Mouse (Mus musculus) heart, embryonic 14.5 days (tissue): ENCODE data around the gene Mef2d. TPM values are rescaled to one million over a fixed set of nuclear protein-coding genes. Genes with fewer than 3 reads are reported as not detected.
A peak's percentile ranks its signal among the peaks of the same experiment; 100 is the strongest.

Experiments used
- ATAC-seq: fragments of 200-750 bp; cut with Nextera tagmentation; 2 replicates; pipeline ENCODE4 v1.8.0; 2017; ENCODE audit warnings: low read depth, moderate TSS enrichment; ENCODE audit not compliant: insufficient number of reproducible peaks, insufficient read depth, low FRiP score
- H3K27ac ChIP-seq, 2 experiments: fragments of 200-500 bp in 1 of 2; fragments of 300-500 bp in 1 of 2; sonication (generic) in 1 of 2; replicated peaks in 1 of 2; 2 replicates each; pipeline ENCODE4 v1.5.1; 2012 to 2014; ENCODE audit warnings: low read depth in 2 of 2, low read length in 2 of 2, control low read depth in 1 of 2, mild to moderate bottlenecking in 1 of 2, mixed read lengths in 1 of 2; ENCODE audit not compliant: control insufficient read depth in 1 of 2, insufficient read depth in 1 of 2
- H3K27me3 ChIP-seq: fragments of 300-500 bp; sonication (generic); 2 replicates; pipeline ENCODE4 v1.6.1; 2014; ENCODE audit warnings: mild to moderate bottlenecking, low read length, control low read depth; ENCODE audit not compliant: control insufficient read depth, insufficient read depth
- H3K36me3 ChIP-seq: fragments of 300-500 bp; sonication (generic); 2 replicates; pipeline ENCODE4 v1.6.1; 2014; ENCODE audit warnings: mild to moderate bottlenecking, control low read depth, low read length, mixed read lengths; ENCODE audit not compliant: control insufficient read depth, insufficient read depth
- H3K4me1 ChIP-seq, 2 experiments: fragments of 200-500 bp in 1 of 2; fragments of 300-500 bp in 1 of 2; sonication (generic) in 1 of 2; 2 replicates each; pipeline ENCODE4 v1.6.1; 2012 to 2014; ENCODE audit warnings: low read length in 2 of 2, control low read depth in 1 of 2, mixed read lengths in 1 of 2; ENCODE audit not compliant: control insufficient read depth in 2 of 2, insufficient read depth in 2 of 2
- H3K4me2 ChIP-seq: fragments of 300-500 bp; sonication (generic); 2 replicates; pipeline ENCODE4 v1.6.1; 2014; ENCODE audit warnings: mild to moderate bottlenecking, low read length
- H3K4me3 ChIP-seq, 2 experiments: fragments of 200-500 bp in 1 of 2; fragments of 300-500 bp in 1 of 2; sonication (generic) in 1 of 2; 2 replicates each; pipeline ENCODE4 v1.5.1; 2012 to 2014; ENCODE audit warnings: low read length in 2 of 2, mild to moderate bottlenecking in 2 of 2, control low read depth in 1 of 2, low read depth in 1 of 2, moderate library complexity in 1 of 2; ENCODE audit not compliant: control insufficient read depth in 1 of 2, insufficient read depth in 1 of 2
- H3K9ac ChIP-seq: fragments of 300-500 bp; sonication (generic); 2 replicates; pipeline ENCODE4 v1.6.1; 2014; ENCODE audit warnings: mild to moderate bottlenecking, low read length
- H3K9me3 ChIP-seq: fragments of 300-500 bp; sonication (generic); 2 replicates; pipeline ENCODE4 v1.6.1; 2016; ENCODE audit warnings: low read length, control low read depth; ENCODE audit not compliant: control insufficient read depth
- WGBS: fragments of 180-500 bp; shearing (Covaris S2); extraction: QIAGEN DNeasy Blood & Tissue Kit; methylation state at CpG from one replicate; pipeline ENCODE4 v1.1.7; 2014; 5-methylcytosine and 5-hydroxymethylcytosine counted together
- polyA plus RNA-seq: library from polyadenylated mRNA; unstranded; fragments of >200 nt; fragmentation: Nextera tagmentation; extraction: Ambion mirVana; gene quantifications from 2 replicates; pipeline ENCODE4 v1.2.1, GENCODE M21; 2014

The Mef2d gene
- polyA plus RNA-seq, 1 experiment from 2014 or later, result 52.1 TPM

DNA sequence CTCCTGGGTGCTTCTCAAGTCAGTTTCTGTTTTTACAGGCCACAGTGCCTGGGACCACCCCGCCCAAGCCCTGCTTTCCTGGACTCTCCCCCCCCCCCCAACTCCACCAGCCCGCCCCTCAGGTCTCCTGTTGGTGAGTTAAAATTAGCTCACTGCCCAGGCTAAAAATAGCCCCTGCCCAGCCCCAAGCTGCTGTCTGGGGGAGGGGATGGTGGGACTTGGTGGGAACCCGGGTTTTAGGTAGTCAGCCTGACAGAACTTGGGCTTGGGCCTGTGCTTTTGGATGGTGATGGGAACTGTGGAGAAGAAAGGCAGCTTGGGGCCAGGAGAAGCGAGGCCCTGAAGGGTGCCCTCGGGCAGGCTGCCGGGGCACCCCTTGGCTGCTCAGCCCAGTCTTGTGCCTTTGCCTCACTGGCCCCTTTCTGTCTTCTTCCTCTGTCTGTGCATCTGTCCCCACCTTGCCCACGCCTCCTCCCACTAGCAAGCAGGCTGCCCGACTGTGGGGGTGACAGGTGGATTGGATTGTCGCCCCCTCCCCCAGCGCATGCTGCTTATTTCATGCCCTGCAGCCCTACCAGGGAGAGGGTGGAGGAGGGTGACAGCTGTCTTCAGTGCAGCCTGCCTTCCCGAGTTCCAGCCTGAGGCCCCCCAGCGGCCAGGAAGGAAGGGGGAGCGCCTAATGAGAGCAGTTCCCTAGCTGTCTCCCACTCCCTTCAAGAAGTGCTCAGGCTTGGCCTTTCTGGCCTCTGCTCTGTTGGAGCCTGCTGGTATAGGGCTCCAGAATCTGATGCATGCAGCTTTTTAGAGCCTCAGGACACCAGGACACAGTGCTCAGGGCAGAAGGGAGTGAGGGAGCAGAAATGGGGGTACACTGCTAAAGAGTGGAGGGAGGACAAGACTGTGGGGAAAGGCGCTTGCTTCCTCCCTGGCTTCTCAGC is 8.2 kb downstream of the Mef2d start:
- Histone ChIP-seq H3K27me3 (no peaks in the 10 kb centered on the region), H3K9me3 (no peaks in the 10 kb centered on the region), H3K4me1 (peaks cover 60 to 81% of the 10 kb centered on the region in 2 experiments), H3K4me2 (peak overlapping the region; percentile 82), H3K36me3 (peaks cover 12% of the 10 kb centered on the region), H3K9ac (peak overlapping the region; percentile 81), H3K4me3 (peak overlapping the region; percentile 23 to 29), H3K27ac (peak overlapping the region; percentile 99 to 100)
- 11% methylated on average over 13 of the region's 14 CpGs for WGBS
- peak; percentile 55 for ATAC-seq

DNA sequence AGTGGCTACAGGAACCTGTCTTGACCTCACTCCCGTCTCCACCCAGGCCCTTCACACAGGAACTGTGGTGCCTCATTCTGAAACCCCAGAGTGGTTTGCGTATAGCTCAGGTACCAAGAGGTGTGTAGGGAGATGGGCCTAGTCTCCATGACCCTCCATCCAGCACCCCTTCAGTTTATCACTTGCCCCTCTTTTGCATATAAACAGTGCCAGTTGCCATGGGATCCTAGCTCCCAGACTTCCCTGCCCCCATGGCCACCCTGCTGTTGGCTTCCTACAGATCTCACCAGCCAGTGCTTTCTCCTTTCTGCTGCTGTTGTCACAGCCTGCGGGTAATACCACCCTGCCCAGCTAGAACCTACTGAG is 8.8 kb downstream of the Mef2d start:
- peak overlapping the region; percentile 81 for H3K9ac ChIP-seq
- H3K4me2 ChIP-seq, result peak overlapping the region; percentile 82
- H3K4me3 ChIP-seq, result no peak overlapping the region

DNA sequence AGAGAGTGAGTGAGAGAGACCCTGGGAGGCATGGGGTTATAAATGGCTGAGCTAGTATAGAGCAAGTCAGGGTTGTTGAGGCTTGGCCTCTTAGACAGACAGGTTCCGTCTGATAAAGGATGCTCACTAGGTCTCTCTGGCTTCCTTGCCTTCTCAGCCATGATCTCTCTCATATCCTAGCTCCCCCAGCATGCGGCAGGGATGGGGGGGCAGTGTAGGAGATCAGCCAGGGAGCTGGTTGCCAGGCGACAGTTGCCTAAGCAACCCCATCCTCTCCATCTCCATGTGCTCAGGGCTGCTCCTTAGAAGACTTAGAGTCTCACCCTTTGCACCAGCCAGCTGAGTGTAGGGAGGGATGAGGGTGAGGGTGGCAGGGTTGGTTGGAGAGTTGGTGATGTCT is 9.9 kb downstream of the Mef2d start:
- ATAC-seq, result no peak
- peaks cover 22% of the 10 kb centered on the region for H3K36me3 ChIP-seq
- no peak overlapping the region for H3K4me2 ChIP-seq
- no peaks in the 10 kb centered on the region for H3K9me3 ChIP-seq
- no peak overlapping the region for H3K4me3 ChIP-seq
- H3K27ac ChIP-seq, result peak overlapping the region in 1 of 2 experiments; percentile 31; a peak in 1 of 4 replicates
- 73% methylated on average over 3 of the region's 3 CpGs for WGBS
- H3K4me1 ChIP-seq, result peaks cover 44 to 69% of the 10 kb centered on the region in 2 experiments
- no peaks in the 10 kb centered on the region for H3K27me3 ChIP-seq
- H3K9ac ChIP-seq, result no peak overlapping the region

More for the DNA sequence above, 8.8 kb downstream of the Mef2d start:
- no peak for ATAC-seq
- Histone ChIP-seq H3K9me3 (no peaks in the 10 kb centered on the region), H3K4me1 (peaks cover 54 to 80% of the 10 kb centered on the region in 2 experiments), H3K27ac (peak overlapping the region; percentile 89 to 100), H3K36me3 (peaks cover 14% of the 10 kb centered on the region), H3K27me3 (no peaks in the 10 kb centered on the region)
- WGBS, result 58% methylated on average over 3 of the region's 3 CpGs

DNA sequence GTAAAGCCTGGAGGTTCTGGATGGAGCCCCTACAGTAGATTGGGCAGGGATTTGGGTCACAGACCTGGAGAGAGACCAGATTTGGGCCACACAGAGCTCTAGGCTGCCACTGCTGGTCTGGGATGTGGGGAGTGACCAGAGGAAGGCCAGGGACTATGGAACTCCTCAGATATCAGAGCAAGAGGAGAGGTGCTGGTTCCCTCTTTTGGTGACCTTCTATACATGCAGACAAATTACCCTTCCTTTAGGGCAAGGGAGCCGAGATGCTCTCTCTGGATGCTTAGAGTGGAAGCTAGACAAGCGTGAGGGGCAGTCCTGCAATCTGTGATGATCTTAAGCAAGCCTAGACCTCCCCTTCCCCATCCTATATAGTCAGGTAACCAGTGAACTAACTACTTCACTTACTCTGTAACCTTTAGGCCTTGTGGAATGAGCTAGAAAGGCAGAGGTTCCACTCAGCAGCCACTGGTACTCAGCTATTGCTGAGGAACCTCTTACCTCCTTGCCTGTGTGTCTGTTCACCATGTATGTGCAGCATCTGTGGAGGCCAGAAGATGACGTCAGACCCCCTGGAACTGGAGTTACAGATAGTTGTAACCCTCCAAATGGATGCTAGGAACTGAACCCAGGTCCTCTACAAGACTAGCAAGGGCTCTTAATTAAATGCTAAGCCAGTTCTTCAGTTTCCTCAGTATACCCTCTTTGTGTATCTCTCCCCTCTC is 11.3 kb downstream of the Mef2d start:
- no peak overlapping the region for H3K4me2 ChIP-seq
- 69% methylated on average over 3 of the region's 3 CpGs for WGBS
- H3K27ac ChIP-seq, result peak overlapping the region in 1 of 2 experiments; percentile 25; a peak in 1 of 4 replicates
- no peak overlapping the region for H3K4me3 ChIP-seq
- H3K9me3 ChIP-seq, result no peaks in the 10 kb centered on the region
- peaks cover 36% of the 10 kb centered on the region for H3K36me3 ChIP-seq
- ATAC-seq, result no peak
- no peaks in the 10 kb centered on the region for H3K27me3 ChIP-seq
- H3K9ac ChIP-seq, result no peak overlapping the region
- peaks cover 30 to 63% of the 10 kb centered on the region in 2 experiments for H3K4me1 ChIP-seq

DNA sequence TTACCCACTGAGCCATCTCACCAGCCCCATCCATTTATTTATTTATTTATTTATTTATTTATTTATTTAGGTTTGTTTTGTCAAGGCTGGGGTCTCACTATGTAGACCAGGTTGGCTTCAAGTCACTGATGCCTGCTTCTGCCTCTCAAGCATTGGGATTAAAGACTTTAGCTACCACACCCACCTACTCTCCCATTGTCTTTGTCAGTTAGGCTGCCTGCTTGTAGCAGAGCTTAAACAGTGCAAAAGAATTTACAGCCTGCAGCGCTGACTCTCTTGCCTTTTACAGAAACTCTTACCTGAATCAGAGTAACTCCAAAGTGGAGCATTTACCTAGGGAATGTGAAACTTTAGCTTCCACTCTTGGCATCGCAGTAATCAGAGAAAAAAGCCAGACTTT is 12.1 kb downstream of the Mef2d start:
- no peak for ATAC-seq
- Histone ChIP-seq H3K4me2 (no peak overlapping the region), H3K36me3 (peaks cover 44% of the 10 kb centered on the region), H3K27ac (no peak overlapping the region), H3K4me3 (no peak overlapping the region), H3K9ac (no peak overlapping the region), H3K9me3 (no peaks in the 10 kb centered on the region), H3K27me3 (no peaks in the 10 kb centered on the region), H3K4me1 (peaks cover 22 to 55% of the 10 kb centered on the region in 2 experiments)
- 83% methylated on average over 2 of the region's 2 CpGs for WGBS

DNA sequence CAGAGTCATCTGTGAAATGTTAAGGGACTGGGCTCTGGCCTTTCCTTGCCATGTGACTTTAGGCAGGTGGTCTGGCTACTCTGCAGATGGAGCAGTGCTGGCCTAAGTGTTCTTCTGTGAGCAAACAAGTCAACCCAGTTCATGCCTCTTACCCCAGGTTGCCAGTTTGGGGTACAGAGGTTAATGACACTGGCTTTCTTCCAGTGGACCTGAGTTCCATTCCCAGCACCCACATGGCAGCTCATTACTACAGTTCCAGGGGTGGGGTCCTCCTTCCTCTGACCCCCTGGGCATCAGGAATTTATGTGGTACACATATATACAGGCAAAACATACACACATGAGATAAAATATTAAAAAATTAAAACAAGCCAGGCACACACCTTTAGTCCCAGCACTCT is 14.6 kb downstream of the Mef2d start:
- Histone ChIP-seq H3K9ac (no peak overlapping the region), H3K27me3 (no peaks in the 10 kb centered on the region), H3K4me3 (no peak overlapping the region), H3K27ac (no peak overlapping the region), H3K4me2 (no peak overlapping the region), H3K36me3 (peaks cover 70% of the 10 kb centered on the region), H3K4me1 (peaks cover 0 to 29% of the 10 kb centered on the region in 2 experiments; a peak in 3 of 4 replicates), H3K9me3 (no peaks in the 10 kb centered on the region)
- no peak for ATAC-seq

DNA sequence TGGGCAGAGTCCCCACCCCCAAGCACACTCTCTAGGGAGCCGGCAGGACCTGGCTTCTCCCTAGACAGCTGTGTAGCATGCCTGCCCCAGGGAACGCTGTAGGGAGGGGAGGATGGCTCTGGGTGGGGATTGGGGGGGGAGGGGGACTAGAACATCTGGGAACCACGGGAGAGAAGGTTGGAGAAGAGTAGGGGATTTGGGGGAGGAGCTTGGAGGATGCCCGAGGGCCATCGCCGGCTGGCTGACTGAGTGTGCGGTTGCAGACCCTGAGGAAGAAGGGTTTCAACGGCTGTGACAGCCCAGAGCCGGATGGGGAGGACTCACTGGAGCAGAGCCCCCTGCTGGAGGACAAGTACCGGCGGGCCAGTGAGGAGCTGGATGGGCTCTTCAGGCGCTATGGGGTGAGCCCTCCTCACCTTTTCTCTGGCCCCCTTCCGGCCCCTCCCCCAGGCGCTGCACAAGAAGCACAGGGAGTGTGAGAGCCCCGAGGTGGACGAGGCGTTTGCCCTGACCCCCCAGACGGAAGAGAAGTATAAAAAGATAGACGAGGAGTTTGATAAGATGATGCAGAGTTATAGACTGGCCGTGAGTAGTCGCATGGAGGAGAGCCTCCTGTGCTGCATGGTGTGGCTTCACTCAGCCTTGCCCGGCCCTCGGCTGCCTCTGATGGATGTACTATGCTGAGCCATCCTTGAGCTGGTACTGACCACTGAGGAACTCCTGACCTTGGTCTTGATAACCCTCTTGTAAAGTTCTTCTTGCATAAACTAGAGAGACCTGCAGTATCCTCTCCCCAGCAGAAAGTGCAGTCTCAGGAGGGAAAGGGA is 15.8 kb downstream of the Mef2d start:
- H3K4me3 ChIP-seq, result no peak overlapping the region
- no peak overlapping the region for H3K4me2 ChIP-seq
- ATAC-seq, result no peak
- no peaks in the 10 kb centered on the region for H3K27me3 ChIP-seq
- no peak overlapping the region for H3K27ac ChIP-seq
- peaks cover 81% of the 10 kb centered on the region for H3K36me3 ChIP-seq
- H3K9ac ChIP-seq, result no peak overlapping the region
- no peaks in the 10 kb centered on the region for H3K9me3 ChIP-seq
- peaks cover 0 to 22% of the 10 kb centered on the region in 2 experiments; a peak in 3 of 4 replicates for H3K4me1 ChIP-seq
- WGBS, result 27% methylated on average over 23 of the region's 23 CpGs
